Mouse (Mus musculus) forebrain, embryonic 13.5 days (tissue): ENCODE results near the gene B3gnt3. TPM values are rescaled to one million over a fixed set of nuclear protein-coding genes. Genes with fewer than 3 reads are reported as not detected.

Experiments
- ATAC-seq: fragments of 200-750 bp; cut with Nextera tagmentation; 2 replicates; pipeline ENCODE4 v1.8.0; 2017
- H3K27ac ChIP-seq: fragments of 300-500 bp; sonication (generic); 2 replicates; pipeline ENCODE4 v1.5.1; 2015; ENCODE audit warnings: inconsistent platforms, mild to moderate bottlenecking, moderate library complexity
- H3K27me3 ChIP-seq: fragments of 300-500 bp; sonication (generic); 2 replicates; pipeline ENCODE4 v1.6.1; 2015; ENCODE audit warnings: mild to moderate bottlenecking, inconsistent platforms
- H3K36me3 ChIP-seq: fragments of 300-500 bp; sonication (generic); 2 replicates; pipeline ENCODE4 v1.6.1; 2015; ENCODE audit warnings: mild to moderate bottlenecking, inconsistent platforms; ENCODE audit not compliant: poor library complexity, severe bottlenecking
- H3K4me1 ChIP-seq: fragments of 300-500 bp; sonication (generic); 2 replicates; pipeline ENCODE4 v1.6.1; 2015; ENCODE audit warnings: inconsistent platforms
- H3K4me2 ChIP-seq: fragments of 300-500 bp; sonication (generic); 2 replicates; pipeline ENCODE4 v1.6.1; 2015; ENCODE audit warnings: inconsistent platforms, mild to moderate bottlenecking, moderate library complexity
- H3K4me3 ChIP-seq: fragments of 300-500 bp; sonication (generic); 2 replicates; pipeline ENCODE4 v1.5.1; 2015; ENCODE audit warnings: mild to moderate bottlenecking, inconsistent platforms
- H3K9ac ChIP-seq: fragments of 300-500 bp; sonication (generic); 2 replicates; pipeline ENCODE4 v1.6.1; 2015; ENCODE audit warnings: mild to moderate bottlenecking, inconsistent platforms
- H3K9me3 ChIP-seq: fragments of 300-500 bp; sonication (generic); replicated peaks from 2 replicates; pipeline ENCODE4 v1.6.1; 2016; ENCODE audit warnings: inconsistent platforms
- WGBS: fragments of 180-500 bp; shearing (Covaris S2); methylation state at CpG from one replicate; pipeline ENCODE4 v1.1.7; 2015; 5-methylcytosine and 5-hydroxymethylcytosine counted together
- polyA plus RNA-seq: library from polyadenylated mRNA; unstranded; fragments of >200 nt; fragmentation: Nextera tagmentation; extraction: Ambion mirVana; gene quantifications from 2 replicates; pipeline ENCODE4 v1.2.1, GENCODE M21; 2015

The B3gnt3 gene
- polyA plus RNA-seq, 1 experiment from 2014 or later = 0.44 TPM

GRCm38 (mm10) chr8:71725122-71725924 is 23.7 kb upstream of the B3gnt3 start, which contains the start of gene Fcho1:
Gene Fcho1, minus strand, starts transcription at chr8:71725716.
- peak; percentile 80 for ATAC-seq
- H3K27ac ChIP-seq = no peak within 1 kb of the TSS
- peak within 1 kb of the TSS; percentile 79 for H3K4me3 ChIP-seq
- peak within 1 kb of the TSS; percentile 81 for H3K9ac ChIP-seq
- peaks cover 49% of the 10 kb centered on the region for H3K4me1 ChIP-seq
- H3K36me3 ChIP-seq = no peaks in the 10 kb centered on the region
- no peaks in the 10 kb centered on the region for H3K27me3 ChIP-seq
- under 1% methylated on average over 40 of the region's 54 CpGs for WGBS
- peak within 1 kb of the TSS; percentile 87 for H3K4me2 ChIP-seq
- no peaks in the 10 kb centered on the region for H3K9me3 ChIP-seq

- Histone ChIP-seq H3K9me3 (no peaks in the 10 kb centered on the region), H3K27ac (no peak overlapping the region), H3K4me1 (peaks cover 58% of the 10 kb centered on the region), H3K4me2 (peak overlapping the region; percentile 87), H3K27me3 (no peaks in the 10 kb centered on the region), H3K36me3 (no peaks in the 10 kb centered on the region), H3K4me3 (peak overlapping the region; percentile 79), H3K9ac (peak overlapping the region; percentile 81; the same call in 1 of the 2 replicates)
- 70% methylated on average over 4 of the region's 4 CpGs for WGBS
- no peak for ATAC-seq
Measured at GRCm38 (mm10) chr8:71724389-71724788, 22.8 kb upstream of the B3gnt3 start.

- 79% methylated on average over 14 of the region's 14 CpGs for WGBS
- ATAC-seq = no peak
Measured at GRCm38 (mm10) chr8:71723047-71723551, 21.5 kb upstream of the B3gnt3 start.

GRCm38 (mm10) chr8:71719928-71720457 is 18.4 kb upstream of the B3gnt3 start:
- H3K27me3 ChIP-seq = no peaks in the 10 kb centered on the region
- peak overlapping the region; percentile 37 for H3K9ac ChIP-seq
- ATAC-seq = peak; percentile 85
- peaks cover 62% of the 10 kb centered on the region for H3K4me1 ChIP-seq
- peaks cover 30% of the 10 kb centered on the region for H3K36me3 ChIP-seq
- WGBS = 15% methylated on average over 7 of the region's 7 CpGs
- H3K4me3 ChIP-seq = no peak overlapping the region; the same call in 1 of the 2 replicates
- peak overlapping the region; percentile 90 for H3K27ac ChIP-seq
- no peaks in the 10 kb centered on the region for H3K9me3 ChIP-seq
- H3K4me2 ChIP-seq = peak overlapping the region; percentile 49

More at GRCm38 (mm10) chr8:71723047-71723551, 21.5 kb upstream of the B3gnt3 start:
- Histone ChIP-seq H3K9me3 (no peaks in the 10 kb centered on the region), H3K4me1 (peaks cover 63% of the 10 kb centered on the region), H3K9ac (no peak overlapping the region), H3K27ac (no peak overlapping the region), H3K4me3 (no peak overlapping the region), H3K36me3 (peaks cover 2% of the 10 kb centered on the region), H3K4me2 (no peak overlapping the region), H3K27me3 (no peaks in the 10 kb centered on the region)

- H3K36me3 ChIP-seq = peaks cover 36% of the 10 kb centered on the region
- H3K27ac ChIP-seq = peak overlapping the region; percentile 90
- H3K4me1 ChIP-seq = peaks cover 55% of the 10 kb centered on the region
- no peaks in the 10 kb centered on the region for H3K27me3 ChIP-seq
- H3K4me3 ChIP-seq = no peak overlapping the region
- 30% methylated on average over 4 of the region's 4 CpGs for WGBS
- no peaks in the 10 kb centered on the region for H3K9me3 ChIP-seq
- ATAC-seq = peak; percentile 68
- 0 out of 2 replicates have a peak overlapping the region, but pooled peaks have one; percentile 26 for H3K9ac ChIP-seq
- peak overlapping the region; percentile 49; the same call in 1 of the 2 replicates for H3K4me2 ChIP-seq
Measured at GRCm38 (mm10) chr8:71719218-71719617, 17.6 kb upstream of the B3gnt3 start.

- no peak for ATAC-seq
- WGBS = 38% methylated on average over 3 of the region's 3 CpGs
- H3K27ac ChIP-seq = peak overlapping the region; percentile 90
Measured at GRCm38 (mm10) chr8:71718252-71718651, 16.7 kb upstream of the B3gnt3 start.

GRCm38 (mm10) chr8:71717096-71717495 is 15.5 kb upstream of the B3gnt3 start:
- Histone ChIP-seq H3K27ac (no peak overlapping the region), H3K4me2 (no peak overlapping the region), H3K9ac (no peak overlapping the region), H3K27me3 (no peaks in the 10 kb centered on the region), H3K4me3 (no peak overlapping the region), H3K36me3 (peaks cover 53% of the 10 kb centered on the region), H3K4me1 (peaks cover 41% of the 10 kb centered on the region), H3K9me3 (no peaks in the 10 kb centered on the region)
- ATAC-seq = no peak
- whole genome bisulfite sequencing = 87% methylated on average over 12 of the region's 12 CpGs

More at GRCm38 (mm10) chr8:71718252-71718651, 16.7 kb upstream of the B3gnt3 start:
- Histone ChIP-seq H3K27me3 (no peaks in the 10 kb centered on the region), H3K4me3 (no peak overlapping the region), H3K4me2 (0 out of 2 replicates have a peak overlapping the region, but pooled peaks have one; percentile 49), H3K36me3 (peaks cover 42% of the 10 kb centered on the region), H3K9ac (no peak overlapping the region), H3K4me1 (peaks cover 48% of the 10 kb centered on the region), H3K9me3 (no peaks in the 10 kb centered on the region)

- Histone ChIP-seq H3K27me3 (no peaks in the 10 kb centered on the region), H3K27ac (no peak overlapping the region), H3K4me1 (peaks cover 36% of the 10 kb centered on the region), H3K9me3 (no peaks in the 10 kb centered on the region), H3K9ac (no peak overlapping the region), H3K4me3 (no peak overlapping the region), H3K4me2 (no peak overlapping the region), H3K36me3 (peaks cover 57% of the 10 kb centered on the region)
- WGBS = 89% methylated on average over 13 of the region's 13 CpGs
- ATAC-seq = no peak
Measured at GRCm38 (mm10) chr8:71716561-71717053, 15.0 kb upstream of the B3gnt3 start.

- Histone ChIP-seq H3K4me1 (peaks cover 25% of the 10 kb centered on the region), H3K9me3 (no peaks in the 10 kb centered on the region), H3K9ac (no peak overlapping the region), H3K36me3 (peaks cover 58% of the 10 kb centered on the region), H3K27ac (no peak overlapping the region; the same call in 1 of the 2 replicates), H3K27me3 (no peaks in the 10 kb centered on the region), H3K4me3 (no peak overlapping the region), H3K4me2 (no peak overlapping the region)
- ATAC-seq = no peak
- 59% methylated on average over 8 of the region's 8 CpGs for WGBS
Measured at GRCm38 (mm10) chr8:71715531-71715930, 13.9 kb upstream of the B3gnt3 start.

- Histone ChIP-seq H3K4me1 (peaks cover 8% of the 10 kb centered on the region), H3K4me2 (no peak overlapping the region), H3K36me3 (peaks cover 41% of the 10 kb centered on the region), H3K27ac (no peak overlapping the region), H3K4me3 (no peak overlapping the region), H3K9me3 (no peaks in the 10 kb centered on the region), H3K27me3 (peaks cover 23% of the 10 kb centered on the region), H3K9ac (no peak overlapping the region)
- no peak for ATAC-seq
- 82% methylated on average over 2 of the region's 2 CpGs for WGBS
Measured at GRCm38 (mm10) chr8:71711574-71711973, 10.0 kb upstream of the B3gnt3 start.

- Histone ChIP-seq H3K36me3 (peaks cover 27% of the 10 kb centered on the region), H3K4me2 (peak overlapping the region; percentile 49), H3K4me3 (0 out of 2 replicates have a peak overlapping the region, but pooled peaks have one; percentile 17), H3K27ac (no peak overlapping the region), H3K27me3 (peaks cover 28% of the 10 kb centered on the region), H3K9ac (peak overlapping the region; percentile 30; the same call in 1 of the 2 replicates), H3K4me1 (peaks cover 8% of the 10 kb centered on the region), H3K9me3 (no peaks in the 10 kb centered on the region)
- WGBS = 23% methylated on average over 25 of the region's 25 CpGs
- ATAC-seq = peak; percentile 78
Measured at GRCm38 (mm10) chr8:71709800-71710446, 8.3 kb upstream of the B3gnt3 start.
